Mouse (Mus musculus) gastrocnemius, postnatal 4 days (tissue): ENCODE data around the gene Tfap2d. TPM values are rescaled to one million over a fixed set of nuclear protein-coding genes. Genes with fewer than 3 reads are reported as not detected.

Experiments used
- DNase-seq, 2 experiments: peaks; one replicate each; pipeline ENCODE4 v3.0.0; 2021 to 2022; ENCODE audit warnings: low spot score in 2 of 2, mixed read lengths in 2 of 2
- total RNA-seq, 2 experiments: library from RNA; stranded (reverse); gene quantifications; 2 replicates each; pipeline ENCODE4 v1.2.3; 2021

The Tfap2d gene
- total RNA-seq, 2 experiments from 2014 or later = not detected

DNA sequence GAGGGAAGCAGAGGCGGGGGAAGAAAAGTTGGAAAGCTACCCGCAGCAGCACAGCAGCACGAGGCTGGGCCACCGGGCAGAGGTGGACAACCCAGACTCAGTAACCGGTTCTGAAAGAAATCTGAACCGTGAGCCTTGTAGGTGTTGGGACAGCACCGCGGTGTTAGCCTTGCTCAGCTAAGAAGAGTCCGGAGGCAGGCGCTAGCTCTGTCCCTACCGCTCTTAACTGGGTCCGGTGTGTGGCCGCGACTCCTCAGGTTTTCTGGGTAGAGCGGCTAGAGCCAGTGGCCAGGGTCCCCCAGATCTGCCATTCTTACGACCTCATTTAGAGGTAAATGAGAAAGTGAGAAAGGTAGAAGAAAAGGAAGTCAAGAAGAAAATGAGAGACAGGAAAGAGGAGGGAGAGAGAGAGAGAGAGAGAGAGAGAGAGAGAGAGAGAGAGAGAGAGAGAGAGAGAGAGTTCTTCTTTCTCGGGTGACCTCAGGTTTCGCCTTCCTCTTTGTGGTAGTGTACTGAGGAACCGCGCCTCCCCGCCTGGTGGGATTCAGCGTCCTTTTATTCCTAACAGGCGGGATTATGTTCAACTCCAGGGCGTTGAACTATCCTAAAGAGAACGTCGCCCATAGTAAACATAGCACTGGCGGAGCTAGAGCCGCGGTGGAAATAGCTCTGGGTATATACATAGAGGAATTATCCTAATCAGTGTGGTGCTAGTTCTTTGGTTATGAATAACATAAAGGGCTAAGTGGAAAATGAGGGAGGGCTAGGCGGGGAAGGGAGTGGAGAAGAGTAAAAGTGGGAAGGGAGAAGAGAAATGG is 107.6 kb downstream of the Tfap2d start:
- no peak for DNase-seq

GRCm38 (mm10) chr1:19211033-19211405 is 108.2 kb downstream of the Tfap2d start:
- DNase-seq = no peak

DNA sequence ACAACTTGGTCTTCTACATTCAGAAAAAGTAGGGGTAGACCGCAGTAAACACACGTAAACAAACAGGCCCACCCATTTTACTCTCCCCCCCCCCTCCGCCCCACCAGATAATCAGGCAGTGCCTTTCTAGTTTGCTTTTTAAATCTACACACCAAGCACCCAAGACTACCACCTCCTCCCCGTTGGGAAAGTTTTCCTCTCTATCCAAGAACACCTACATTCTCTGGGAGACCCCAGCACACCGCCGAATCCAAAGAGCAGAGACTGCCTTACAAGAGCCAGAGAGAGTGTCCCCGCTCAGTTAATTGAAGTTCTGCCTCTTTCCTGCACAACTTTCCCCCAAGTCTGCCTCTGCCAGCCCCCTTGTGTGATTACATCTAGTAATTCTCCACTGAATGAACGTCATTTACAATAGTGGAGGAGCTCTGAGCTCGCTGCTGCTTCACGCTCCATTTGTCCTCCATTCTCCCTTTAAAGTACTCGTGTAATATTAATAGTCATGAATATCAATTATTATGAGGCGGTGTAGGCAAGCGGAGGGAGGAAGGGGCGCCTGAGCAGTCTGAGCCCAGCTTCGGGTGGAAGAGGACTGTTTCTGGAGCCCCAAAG is 108.8 kb downstream of the Tfap2d start:
- no peak for DNase-seq

- DNase-seq = no peak
Measured at GRCm38 (mm10) chr1:19212691-19213090, 109.9 kb downstream of the Tfap2d start.

GRCm38 (mm10) chr1:19213171-19213570 is 110.3 kb downstream of the Tfap2d start:
- DNase-seq = no peak

GRCm38 (mm10) chr1:19213851-19214395 is 111.1 kb downstream of the Tfap2d start:
- no peak for DNase-seq

Other genes starting within 250 kb of the Tfap2d start
- gene Tfap2b, start 105.9 kb downstream of the Tfap2d start, total RNA-seq = under 1 TPM; 0.05 to 0.20 TPM